Mouse (Mus musculus) midbrain, embryonic 12.5 days (tissue): ENCODE results near the gene Vmn2r94. TPM values are rescaled to one million over a fixed set of nuclear protein-coding genes. Genes with fewer than 3 reads are reported as not detected.

Experiments used
- ATAC-seq: fragments of 200-750 bp; cut with Nextera tagmentation; 2 replicates; pipeline ENCODE4 v1.8.0; 2017; ENCODE audit warnings: low read depth, moderate TSS enrichment, moderate library complexity; ENCODE audit not compliant: low FRiP score
- H3K27ac ChIP-seq: fragments of 300-500 bp; sonication (generic); replicated peaks from 2 replicates; pipeline ENCODE4 v1.5.1; 2016; ENCODE audit warnings: mild to moderate bottlenecking
- H3K27me3 ChIP-seq: fragments of 300-500 bp; sonication (generic); 2 replicates; pipeline ENCODE4 v1.6.1; 2016; ENCODE audit warnings: mild to moderate bottlenecking
- H3K36me3 ChIP-seq: fragments of 300-500 bp; sonication (generic); 2 replicates; pipeline ENCODE4 v1.6.1; 2016
- H3K4me1 ChIP-seq: fragments of 300-500 bp; sonication (generic); 2 replicates; pipeline ENCODE4 v1.6.1; 2016
- H3K4me2 ChIP-seq: fragments of 300-500 bp; sonication (generic); replicated peaks from 2 replicates; pipeline ENCODE4 v1.6.1; 2016; ENCODE audit warnings: mild to moderate bottlenecking, moderate library complexity
- H3K4me3 ChIP-seq: fragments of 300-500 bp; sonication (generic); 2 replicates; pipeline ENCODE4 v1.5.1; 2016; ENCODE audit warnings: mild to moderate bottlenecking
- H3K9ac ChIP-seq: fragments of 300-500 bp; sonication (generic); replicated peaks from 2 replicates; pipeline ENCODE4 v1.6.1; 2016; ENCODE audit warnings: mild to moderate bottlenecking, moderate library complexity
- H3K9me3 ChIP-seq: fragments of 300-500 bp; sonication (generic); 2 replicates; pipeline ENCODE4 v1.6.1; 2016; ENCODE audit warnings: mild to moderate bottlenecking
- WGBS: fragments of 180-500 bp; shearing (Covaris S2); methylation state at CpG from one replicate; pipeline ENCODE4 v1.1.7; 2016; 5-methylcytosine and 5-hydroxymethylcytosine counted together
- polyA plus RNA-seq: library from polyadenylated mRNA; unstranded; fragments of >200 nt; fragmentation: Nextera tagmentation; extraction: Ambion mirVana; gene quantifications from 2 replicates; pipeline ENCODE4 v1.2.1, GENCODE M21; 2016

Vmn2r94 gene
- not detected in 2 replicates for polyA plus RNA-seq

DNA sequence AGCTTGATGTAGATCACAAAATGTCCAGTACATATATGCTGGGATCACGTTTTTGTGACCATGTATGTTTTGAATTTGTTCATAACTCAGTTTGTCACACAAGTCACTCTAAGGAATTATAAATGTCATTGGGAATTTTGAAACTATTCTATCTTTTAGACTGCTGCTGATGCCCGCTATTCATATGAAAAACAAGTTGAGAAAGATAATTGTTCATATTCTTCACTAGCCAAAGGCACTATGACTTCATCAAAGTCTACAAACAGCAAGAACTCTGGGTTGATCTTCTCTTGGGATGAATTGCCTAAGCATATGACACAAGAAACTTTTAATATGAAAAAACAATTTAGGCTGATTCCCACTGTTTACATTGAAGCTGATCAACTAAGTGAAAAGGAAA is at the start of gene Vmn2r94:
TSS of gene Vmn2r94 (minus strand) at position 101 of the 400 bp plus-strand sequence.
- H3K4me2 ChIP-seq, result no peak within 1 kb of the TSS
- H3K27ac ChIP-seq, result no peak within 1 kb of the TSS
- WGBS, result 74% methylated on average over 2 of the region's 2 CpGs
- H3K4me3 ChIP-seq, result no peak within 1 kb of the TSS
- H3K36me3 ChIP-seq, result no peaks in the 10 kb centered on the region
- H3K27me3 ChIP-seq, result no peaks in the 10 kb centered on the region
- H3K9me3 ChIP-seq, result peaks cover 16% of the 10 kb centered on the region; the same call in 1 of the 2 replicates
- H3K4me1 ChIP-seq, result no peaks in the 10 kb centered on the region
- ATAC-seq, result no peak
- no peak within 1 kb of the TSS for H3K9ac ChIP-seq

- Histone ChIP-seq H3K9me3 (peaks cover 23% of the 10 kb centered on the region; the same call in 1 of the 2 replicates), H3K27me3 (no peaks in the 10 kb centered on the region), H3K36me3 (no peaks in the 10 kb centered on the region), H3K4me2 (no peak overlapping the region), H3K4me1 (no peaks in the 10 kb centered on the region), H3K4me3 (no peak overlapping the region), H3K9ac (no peak overlapping the region), H3K27ac (no peak overlapping the region)
- no peak for ATAC-seq
- 94% methylated on average over 2 of the region's 2 CpGs for WGBS
Measured at GRCm38 (mm10) chr17:18323031-18323430, 45.5 kb upstream of the Vmn2r94 start.

DNA sequence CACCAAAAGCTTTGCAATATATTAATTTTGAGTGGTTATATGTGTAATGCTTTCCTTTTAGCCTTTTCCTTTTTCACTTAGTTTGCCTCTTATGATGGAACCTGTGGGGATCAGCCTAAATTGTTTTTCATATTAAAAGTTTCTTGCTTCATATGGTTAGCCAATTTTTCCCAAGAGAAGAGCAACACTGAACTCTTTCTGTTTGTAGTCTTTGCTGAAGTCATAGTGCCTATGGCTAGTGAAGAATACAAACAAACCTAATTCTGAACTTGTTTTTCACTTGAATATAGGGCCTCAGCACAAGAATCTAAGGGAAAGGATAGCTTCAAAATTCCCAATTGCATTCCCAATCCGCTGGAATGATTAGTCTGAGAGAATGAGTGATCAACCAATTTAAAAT is 20.2 kb upstream of the Vmn2r94 start, which contains the start of gene Vmn2r93:
TSS of gene Vmn2r93 (plus strand) at position 301 of the 400 bp plus-strand sequence.
- Histone ChIP-seq H3K4me2 (no peak within 1 kb of the TSS), H3K9ac (no peak within 1 kb of the TSS), H3K27me3 (no peaks in the 10 kb centered on the region), H3K4me3 (no peak within 1 kb of the TSS), H3K27ac (no peak within 1 kb of the TSS), H3K4me1 (no peaks in the 10 kb centered on the region), H3K36me3 (no peaks in the 10 kb centered on the region), H3K9me3 (no peaks in the 10 kb centered on the region)
- ATAC-seq, result no peak
- WGBS, result 50% methylated on average over 1 of the region's 1 CpGs

DNA sequence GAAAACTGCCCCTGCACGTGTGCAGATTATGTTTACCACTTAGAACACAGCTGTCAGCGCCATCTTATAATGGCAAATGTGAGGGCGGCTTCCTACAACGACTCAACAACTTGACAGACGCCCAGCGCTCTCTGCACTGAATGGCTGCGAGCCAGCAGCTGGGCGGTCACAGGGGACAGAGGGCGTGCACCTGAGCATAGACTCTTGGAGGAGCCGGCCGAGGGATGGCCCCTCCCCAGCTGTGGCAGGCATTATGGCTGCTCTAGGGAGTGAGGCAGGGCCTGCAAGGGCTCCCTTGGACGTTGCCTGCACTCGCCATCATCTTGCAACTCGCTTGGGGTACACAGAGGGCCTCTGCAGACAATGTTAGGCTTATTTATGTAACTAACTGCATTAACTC is 40.6 kb downstream of the Vmn2r94 start:
- Histone ChIP-seq H3K36me3 (no peaks in the 10 kb centered on the region), H3K4me1 (no peaks in the 10 kb centered on the region), H3K27ac (no peak overlapping the region), H3K4me2 (no peak overlapping the region), H3K9ac (no peak overlapping the region), H3K27me3 (no peaks in the 10 kb centered on the region), H3K9me3 (peaks cover 22% of the 10 kb centered on the region; the same call in 1 of the 2 replicates), H3K4me3 (no peak overlapping the region)
- ATAC-seq, result no peak
- 82% methylated on average over 14 of the region's 14 CpGs for WGBS

- Histone ChIP-seq H3K4me2 (no peak overlapping the region), H3K4me1 (no peaks in the 10 kb centered on the region), H3K4me3 (no peak overlapping the region), H3K9ac (no peak overlapping the region), H3K36me3 (no peaks in the 10 kb centered on the region), H3K27ac (no peak overlapping the region), H3K9me3 (peaks cover 18% of the 10 kb centered on the region; the same call in 1 of the 2 replicates), H3K27me3 (no peaks in the 10 kb centered on the region)
- 74% methylated on average over 2 of the region's 2 CpGs for WGBS
- ATAC-seq, result no peak
Measured at GRCm38 (mm10) chr17:18231996-18232395, 45.6 kb downstream of the Vmn2r94 start.

- no peak overlapping the region for H3K9ac ChIP-seq
- H3K9me3 ChIP-seq, result peaks cover 21% of the 10 kb centered on the region
- H3K36me3 ChIP-seq, result no peaks in the 10 kb centered on the region
- H3K27me3 ChIP-seq, result no peaks in the 10 kb centered on the region
- ATAC-seq, result no peak
- no peaks in the 10 kb centered on the region for H3K4me1 ChIP-seq
- no peak overlapping the region for H3K4me2 ChIP-seq
- no peak overlapping the region for H3K27ac ChIP-seq
- H3K4me3 ChIP-seq, result no peak overlapping the region
Measured at GRCm38 (mm10) chr17:18221300-18221699, 56.3 kb downstream of the Vmn2r94 start.

Other genes starting within 250 kb of the Vmn2r94 start
- gene Vmn2r124, start 228.3 kb downstream of the Vmn2r94 start, polyA plus RNA-seq, result not detected in 2 replicates
- not detected in 2 replicates for gene Vmn2r91, start 192.7 kb downstream of the Vmn2r94 start, polyA plus RNA-seq
- gene Vmn2r92, start 125.9 kb downstream of the Vmn2r94 start, polyA plus RNA-seq, result not detected in 2 replicates
- not detected in 2 replicates for gene Vmn2r93, start 20.3 kb upstream of the Vmn2r94 start, polyA plus RNA-seq
- not detected in 2 replicates for gene Vmn2r95, start 146.3 kb upstream of the Vmn2r94 start, polyA plus RNA-seq